8 mouse cellular contexts compared by ENCODE assay signal in genomic region chr7:39487159-39487853, GRCm38 (mm10). TPM values are rescaled to one million over a fixed set of nuclear protein-coding genes. Genes with fewer than 3 reads are reported as not detected.
DNase-seq lines count a peak whose midpoint lies in the region; ATAC-seq and TF ChIP-seq lines count a peak whose summit lies in the region.

No protein-coding gene starts in this region.

- peak; percentile 30 to 42 for DNase-seq in layer of hippocampus, postnatal 10 days (ENCODE audit: low spot score in 2 of 2)
- no peak for DNase-seq in layer of hippocampus, adult 8-10 months (ENCODE audit: low spot score in 2 of 2)
- peak; percentile 77 for DNase-seq in cerebellum, adult 9-10 months
- peak; percentile 79 for DNase-seq in midbrain, postnatal 0 days (ENCODE audit: low spot score)
- DNase-seq in spleen, postnatal 4 days (ENCODE audit: low spot score in 2 of 2): no peak

- no peaks in the 10 kb centered on the region for H3K27me3 ChIP-seq in limb, embryonic 13.5 days
- H3K27me3 ChIP-seq in midbrain, postnatal 0 days (ENCODE audit: insufficient read depth, low read length): no peaks in the 10 kb centered on the region

- no peaks in the 10 kb centered on the region for H3K36me3 ChIP-seq in limb, embryonic 13.5 days
- H3K36me3 ChIP-seq in midbrain, postnatal 0 days (ENCODE audit: insufficient read depth, low read length): no peaks in the 10 kb centered on the region

- TF ChIP-seq CTCF in midbrain, postnatal 0 days (IDR thresholded peaks at IDR 0.05): no peak

- H3K27ac ChIP-seq in limb, embryonic 13.5 days: no peak overlapping the region; the same call in 1 of the 2 replicates
- H3K27ac ChIP-seq in midbrain, postnatal 0 days (ENCODE audit: low read depth, low read length): peak overlapping the region; percentile 78

- ATAC-seq in granulocyte monocyte progenitor cell, adult 5-6 weeks (replicated peaks; ENCODE audit: poor library complexity, severe bottlenecking): peak; percentile 61
- peak; percentile 92 for ATAC-seq in limb, embryonic 13.5 days (ENCODE audit: low FRiP score, low read depth)
- peak; percentile 87 for ATAC-seq in midbrain, postnatal 0 days (ENCODE audit: low FRiP score)
- ATAC-seq in erythroblast, adult 5-6 weeks (replicated peaks; ENCODE audit: low FRiP score, poor library complexity, severe bottlenecking): no peak

- H3K9ac ChIP-seq in limb, embryonic 13.5 days: peak overlapping the region; percentile 80
- H3K9ac ChIP-seq in midbrain, postnatal 0 days (replicated peaks; ENCODE audit: low read length, poor library complexity, severe bottlenecking): peak overlapping the region; percentile 83

- WGBS in limb, embryonic 13.5 days: 20% methylated on average over 20 of the region's 23 CpGs
- 7% methylated on average over 23 of the region's 23 CpGs for WGBS in midbrain, postnatal 0 days

- no peaks in the 10 kb centered on the region for H3K4me1 ChIP-seq in limb, embryonic 13.5 days
- no peaks in the 10 kb centered on the region for H3K4me1 ChIP-seq in midbrain, postnatal 0 days (ENCODE audit: insufficient read depth, low read length)

- H3K4me2 ChIP-seq in limb, embryonic 13.5 days (replicated peaks): peak overlapping the region; percentile 69
- peak overlapping the region; percentile 54 for H3K4me2 ChIP-seq in midbrain, postnatal 0 days (ENCODE audit: low read depth, low read length, poor library complexity, severe bottlenecking)

- H3K4me3 ChIP-seq in limb, embryonic 13.5 days: peak overlapping the region; percentile 60
- peak overlapping the region; percentile 55 for H3K4me3 ChIP-seq in midbrain, postnatal 0 days (ENCODE audit: low read depth, low read length)

- H3K9me3 ChIP-seq in limb, embryonic 13.5 days: no peaks in the 10 kb centered on the region
- H3K9me3 ChIP-seq in midbrain, postnatal 0 days (ENCODE audit: low read length): no peaks in the 10 kb centered on the region

RNA-seq across cellular contexts. Expression of gene Zfp619, which starts 30.3 kb away (rescaled TPM):
- 1 to 10 TPM; 3.7 to 4.2 TPM for total RNA-seq in layer of hippocampus, postnatal 10 days (2021)
- 1 to 10 TPM; 3.6 to 4.7 (median 4.0) TPM for total RNA-seq in layer of hippocampus, adult 8-10 months (2022)
- 3.4 and 4.5 TPM in 2 replicates for total RNA-seq in granulocyte monocyte progenitor cell, adult 5-6 weeks (2014; fragmentation: Nextera tagmentation)
- total RNA-seq in granulocyte monocyte progenitor cell, adult 5-6 weeks (2017): 2.0 and 3.0 TPM in 2 replicates
- 2.2 and 2.4 TPM in 2 replicates for polyA plus RNA-seq in limb, embryonic 13.5 days (2015; fragmentation: Nextera tagmentation; extraction: Ambion mirVana)
- 6.2 and 8.2 TPM in 2 replicates for total RNA-seq in midbrain, postnatal 0 days (2014; rRNA removed)
- polyA plus RNA-seq in midbrain, postnatal 0 days (2015; fragmentation: Nextera tagmentation; extraction: Ambion mirVana): 1.5 and 1.8 TPM in 2 replicates
- 0.42 and 0.58 TPM in 2 replicates for total RNA-seq in erythroblast, adult 5-6 weeks (2015; ENCODE audit: low replicate concordance)
- total RNA-seq in erythroblast, adult 5-6 weeks (2017; ENCODE audit: low replicate concordance): 0.98 and 1.3 TPM in 2 replicates

Comparison
In these comparisons a context has a peak if more than half of its experiments do, and no peak if none do; other contexts are left out.
1. DNase-seq: peak in layer of hippocampus, postnatal 10 days (2 of 2), cerebellum, adult 9-10 months (single experiment) and midbrain, postnatal 0 days (single experiment); none in layer of hippocampus, adult 8-10 months (0 of 2) and spleen, postnatal 4 days (0 of 2).